Mouse (Mus musculus) heart, postnatal 0 days (tissue): Measurements from ENCODE around the gene Lonp2.

ENCODE experiments used
- CTCF ChIP-seq: IDR thresholded peaks from 2 replicates; pipeline ENCODE4 v1.5.1; 2016; ENCODE audit warnings: antibody characterized with exemption, control low read depth, low read depth
- EP300 ChIP-seq: IDR thresholded peaks from 2 replicates; pipeline ENCODE4 v1.6.1; 2016; ENCODE audit warnings: antibody characterized with exemption, low read depth

DNA sequence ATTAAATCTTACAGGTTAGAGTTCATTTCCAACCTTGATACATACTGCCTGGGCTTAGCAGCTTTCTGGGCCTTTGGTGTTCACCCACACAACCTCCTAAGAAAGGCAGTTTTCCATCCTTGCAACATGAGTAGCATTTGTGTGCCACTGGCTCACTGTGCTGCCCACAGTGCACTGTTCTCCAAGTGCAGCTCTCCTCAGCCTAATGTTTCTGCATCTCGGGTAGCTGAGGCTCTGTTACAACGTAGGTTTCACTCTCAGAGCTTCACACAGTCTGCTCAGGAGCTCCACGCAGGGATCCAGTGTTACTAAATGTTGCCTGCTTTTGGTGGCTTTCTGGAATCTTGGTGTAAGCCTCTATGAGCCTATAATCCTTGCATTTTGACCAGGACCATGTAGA is 81.5 kb downstream of the Lonp2 start:
- TF ChIP-seq CTCF (no peak), EP300 (no peak)
